Mouse (Mus musculus) cerebellum, adult 9-11 months (tissue): Measurements from ENCODE around the gene Nos1ap.

Experiments
- DNase-seq: peaks from one replicate; pipeline ENCODE4 v3.0.0; 2022

Gene Nos1ap

GRCm38 (mm10) chr1:170405152-170405551 lies 184.5 kb downstream of the Nos1ap start:
- no peak for DNase-seq

DNA sequence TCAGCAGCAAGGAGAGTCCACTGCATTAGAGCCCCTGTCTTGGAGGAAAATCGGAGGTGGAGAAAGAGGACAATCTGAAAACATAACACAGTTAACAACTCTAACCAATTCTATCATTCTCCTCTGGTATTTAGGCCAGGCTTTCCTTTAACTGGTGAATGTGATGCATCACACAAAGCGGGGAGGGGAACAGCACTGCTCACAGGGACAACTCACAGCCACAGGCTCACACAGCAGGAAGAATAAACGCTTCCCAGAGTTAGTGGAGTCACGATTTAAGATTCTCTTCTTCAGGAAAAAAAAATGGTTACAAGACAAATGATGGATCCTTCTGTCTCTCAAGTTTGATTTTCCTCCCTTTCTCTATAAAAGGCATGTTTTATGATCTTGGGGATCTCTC lies 187.0 kb downstream of the Nos1ap start:
- no peak for DNase-seq

DNA sequence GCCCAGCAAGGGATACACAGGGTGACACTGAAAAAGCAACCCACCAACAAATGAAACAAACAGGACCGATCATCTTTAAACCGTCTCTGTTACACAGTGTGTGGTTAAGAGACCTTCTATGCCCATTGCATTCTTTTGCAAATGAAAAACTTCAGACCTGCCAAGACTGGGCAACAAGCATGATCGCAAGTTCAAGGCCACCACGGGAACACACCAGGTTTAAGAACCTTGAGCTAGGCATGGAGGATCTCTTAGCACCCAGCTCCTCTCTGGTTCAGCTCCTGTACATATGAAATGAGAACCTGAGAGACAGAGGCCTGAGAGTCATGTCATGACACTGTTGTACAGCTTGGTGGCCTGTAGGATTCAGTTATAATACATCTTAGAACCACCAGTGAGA lies 190.8 kb downstream of the Nos1ap start:
- DNase-seq, result no peak

DNA sequence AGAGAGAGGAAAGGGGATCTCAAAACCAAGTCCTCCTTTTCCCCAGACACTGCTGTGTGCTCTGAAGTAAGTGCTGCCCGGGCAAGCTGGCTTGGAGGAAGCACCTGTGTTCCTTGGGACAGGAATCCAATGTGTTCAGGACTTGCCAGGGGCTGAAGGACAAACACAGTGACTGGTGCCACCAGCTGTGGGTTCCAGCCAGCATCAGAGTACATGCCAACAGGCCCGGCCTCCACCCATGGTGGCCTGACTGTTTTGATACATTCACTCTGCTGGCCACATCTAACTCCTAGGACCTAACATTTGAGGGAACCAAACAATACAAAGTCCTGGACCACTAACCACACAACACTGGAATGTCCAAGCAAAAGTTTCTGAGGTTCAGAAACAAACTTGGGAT lies 194.6 kb downstream of the Nos1ap start:
- no peak for DNase-seq

DNA sequence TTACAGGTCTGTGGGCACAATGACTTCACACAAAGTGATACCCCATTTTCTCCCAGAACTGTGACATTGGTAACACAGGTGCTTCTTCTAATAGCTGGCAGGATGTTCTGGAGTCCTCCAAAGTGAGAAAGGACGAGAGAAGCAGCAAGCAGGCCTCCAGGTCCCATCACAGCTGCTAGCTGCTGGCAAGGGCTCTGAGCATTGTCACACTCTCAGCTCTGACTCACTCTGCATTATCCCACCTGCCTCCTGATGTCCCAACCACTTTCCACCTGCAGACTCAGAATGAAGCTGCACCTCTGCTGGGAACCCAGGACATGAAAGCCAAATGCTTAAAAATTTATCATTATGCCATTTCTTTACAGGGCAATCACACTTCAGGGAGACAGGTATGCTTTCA lies 195.0 kb downstream of the Nos1ap start:
- DNase-seq, result no peak

DNA sequence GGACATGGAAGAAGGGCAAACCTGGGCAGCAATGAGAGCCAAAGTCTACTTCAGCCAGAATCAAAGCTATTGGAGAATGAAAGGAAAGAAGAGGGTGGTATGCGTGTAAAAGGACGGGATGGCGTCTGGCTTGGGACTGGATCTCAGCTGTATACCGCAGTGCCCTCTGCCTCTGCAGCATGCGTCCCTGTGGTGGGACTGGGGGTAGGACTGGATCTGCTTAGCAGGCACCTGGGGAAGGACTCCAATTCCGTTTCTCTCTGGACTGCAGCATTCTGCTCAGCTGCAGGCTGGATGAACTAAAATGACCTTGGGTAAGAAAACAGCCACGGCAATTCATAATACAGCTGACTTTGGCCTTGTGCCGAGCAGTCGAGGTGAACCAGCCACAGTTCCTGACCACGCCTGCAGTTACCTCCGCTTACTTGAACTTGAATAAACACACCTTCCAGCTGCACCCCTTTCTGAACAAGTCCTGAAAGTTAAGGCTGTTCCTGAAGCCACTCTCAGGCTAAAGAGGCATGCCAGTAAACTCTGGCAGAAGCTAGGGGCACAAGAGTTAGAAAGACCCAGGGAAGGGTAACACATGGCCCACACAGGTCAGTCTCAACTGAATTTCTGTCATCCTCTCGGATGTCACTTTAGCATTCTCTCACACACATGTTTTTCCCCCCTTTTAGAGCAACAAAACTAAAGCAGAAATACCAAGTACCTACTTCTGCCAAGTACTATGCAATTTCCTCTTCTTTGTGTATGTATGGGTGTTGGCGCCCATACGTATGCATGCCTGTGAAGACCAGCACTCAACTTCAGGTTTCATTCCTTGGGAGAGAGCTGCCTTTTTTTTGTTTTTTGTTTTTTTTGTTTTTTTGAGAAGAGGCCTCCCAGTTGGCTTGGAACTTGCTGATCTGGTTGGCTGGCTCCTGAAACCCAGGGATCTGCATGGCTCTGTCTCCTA lies 196.6 kb downstream of the Nos1ap start:
- DNase-seq, result no peak

GRCm38 (mm10) chr1:170387180-170387912 lies 202.3 kb downstream of the Nos1ap start:
- no peak for DNase-seq

- DNase-seq, result no peak
These were observed 204.2 kb downstream of the Nos1ap start for GRCm38 (mm10) chr1:170385416-170385815.

DNA sequence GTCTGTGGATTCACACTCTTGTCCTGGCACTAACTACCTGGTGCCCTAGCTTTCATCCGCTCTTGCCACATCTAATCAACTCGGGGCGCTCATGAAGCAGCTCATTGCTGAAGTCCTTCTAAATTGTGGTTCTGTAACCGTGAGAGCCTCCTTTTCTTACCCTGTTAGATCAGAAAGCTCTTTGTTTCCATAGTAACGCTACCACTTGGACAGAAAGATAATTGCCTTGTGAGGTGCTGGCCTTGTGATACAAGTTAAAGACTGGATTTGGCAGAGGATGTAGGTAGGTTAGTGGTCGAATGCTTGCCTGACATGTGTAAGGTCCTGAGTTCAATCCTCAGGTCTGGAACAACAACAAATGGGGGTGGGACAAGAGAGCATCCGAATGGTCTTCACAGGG lies 206.1 kb downstream of the Nos1ap start:
- DNase-seq, result no peak

DNA sequence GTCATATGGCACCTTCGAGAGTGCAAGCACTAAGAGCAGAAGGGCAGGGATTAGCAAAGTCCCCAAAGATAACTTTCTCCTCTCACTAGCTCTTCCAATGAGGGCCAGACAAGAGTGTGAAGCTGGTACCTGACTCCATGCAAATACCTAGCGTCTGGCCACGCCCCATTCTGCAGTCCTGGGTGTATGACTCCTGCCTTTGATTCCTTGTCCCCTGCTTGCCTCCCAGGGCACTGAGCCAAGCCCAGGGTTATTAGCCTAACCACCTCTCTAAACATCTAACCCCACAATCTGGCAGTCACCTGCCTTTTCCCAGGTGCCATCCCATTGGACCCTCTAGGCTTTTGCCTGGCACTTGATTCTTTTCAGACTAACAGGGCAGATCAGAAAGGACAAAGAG lies 208.2 kb downstream of the Nos1ap start:
- no peak for DNase-seq

- no peak for DNase-seq
These were observed 209.2 kb downstream of the Nos1ap start for GRCm38 (mm10) chr1:170380505-170380904.

DNA sequence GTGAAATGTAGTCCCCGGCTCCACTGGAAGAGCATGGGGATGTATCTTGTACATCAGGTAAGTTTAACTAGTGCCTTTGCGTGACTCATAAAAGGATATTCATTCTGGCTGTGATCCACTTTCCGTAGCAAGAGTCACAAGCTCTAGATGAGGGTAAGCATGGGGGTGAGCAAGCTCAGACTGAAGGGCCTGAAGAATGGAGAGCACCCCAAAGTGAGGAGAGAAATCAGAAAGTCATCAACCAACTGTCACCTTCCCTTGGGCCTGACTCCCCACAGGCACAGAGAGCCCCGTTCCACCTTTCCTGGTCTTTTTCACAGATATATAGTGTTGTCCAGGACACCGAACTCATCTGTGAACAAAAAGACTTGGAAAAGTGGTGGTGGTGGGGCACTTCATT lies 213.9 kb downstream of the Nos1ap start:
- no peak for DNase-seq

DNA sequence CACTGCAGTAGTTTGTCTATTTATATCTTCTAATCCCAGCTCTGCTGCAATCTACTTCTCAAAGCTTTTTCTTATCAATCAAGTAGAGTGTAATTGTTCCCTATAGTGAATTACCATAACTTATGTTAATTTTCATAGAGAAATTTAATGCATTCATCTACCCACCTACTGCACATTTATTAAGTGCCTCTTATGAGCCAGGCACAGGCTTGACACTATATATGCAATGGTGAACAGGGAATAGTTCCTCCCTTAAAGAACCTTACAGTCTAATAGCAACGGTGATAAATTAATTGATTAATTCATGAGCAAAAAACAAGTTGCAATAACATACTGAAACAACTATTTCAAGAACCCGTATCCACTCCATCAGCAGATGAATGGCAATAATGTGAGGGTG lies 215.9 kb downstream of the Nos1ap start:
- no peak for DNase-seq

DNA sequence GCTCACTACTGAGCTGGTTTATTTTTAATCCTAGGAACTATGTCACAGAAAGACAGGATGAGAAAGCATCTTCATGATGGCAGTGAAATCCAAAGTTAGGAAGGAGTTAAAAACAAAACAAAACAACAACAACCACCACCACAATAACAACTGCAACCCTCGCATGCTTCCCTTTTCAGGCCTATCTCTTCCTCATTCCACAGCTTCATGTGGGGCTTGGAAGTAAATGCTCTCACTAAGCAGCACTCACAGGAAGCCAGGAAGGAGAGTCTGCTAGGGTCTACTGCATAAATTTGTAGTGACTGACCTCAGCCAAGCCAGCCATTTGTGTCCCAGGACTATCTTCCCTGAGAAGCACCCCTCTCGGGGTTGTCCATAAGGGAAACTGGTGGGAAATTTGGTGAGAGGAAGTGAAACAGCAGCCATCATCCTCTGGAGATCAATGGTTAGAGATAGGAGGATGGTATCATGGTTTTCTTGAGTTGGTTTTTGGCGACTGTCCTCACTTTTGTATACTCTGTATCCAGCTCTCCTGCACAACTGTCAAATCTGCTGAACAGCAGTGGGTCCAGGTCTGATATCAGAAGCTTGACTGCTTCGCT lies 218.4 kb downstream of the Nos1ap start:
- no peak for DNase-seq

DNA sequence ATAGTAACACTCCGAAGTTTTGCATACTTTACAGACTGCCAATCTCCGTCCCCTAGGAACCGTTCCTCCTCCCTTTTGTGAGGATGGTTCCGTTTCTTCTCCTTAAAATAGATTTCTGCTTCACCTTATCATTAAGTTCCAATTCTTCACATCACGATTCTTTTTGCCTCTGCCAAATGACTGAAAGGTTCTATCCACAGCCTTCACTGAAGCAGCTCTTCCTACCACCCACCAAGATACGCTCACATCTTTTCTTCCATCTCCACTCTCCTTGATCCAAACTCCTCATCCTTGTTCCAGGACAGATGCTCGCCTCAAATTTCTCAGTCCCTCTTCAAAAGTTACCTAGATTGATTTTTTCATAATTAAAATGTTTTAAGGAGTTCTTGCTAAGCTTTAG lies 220.8 kb downstream of the Nos1ap start:
- no peak for DNase-seq

DNA sequence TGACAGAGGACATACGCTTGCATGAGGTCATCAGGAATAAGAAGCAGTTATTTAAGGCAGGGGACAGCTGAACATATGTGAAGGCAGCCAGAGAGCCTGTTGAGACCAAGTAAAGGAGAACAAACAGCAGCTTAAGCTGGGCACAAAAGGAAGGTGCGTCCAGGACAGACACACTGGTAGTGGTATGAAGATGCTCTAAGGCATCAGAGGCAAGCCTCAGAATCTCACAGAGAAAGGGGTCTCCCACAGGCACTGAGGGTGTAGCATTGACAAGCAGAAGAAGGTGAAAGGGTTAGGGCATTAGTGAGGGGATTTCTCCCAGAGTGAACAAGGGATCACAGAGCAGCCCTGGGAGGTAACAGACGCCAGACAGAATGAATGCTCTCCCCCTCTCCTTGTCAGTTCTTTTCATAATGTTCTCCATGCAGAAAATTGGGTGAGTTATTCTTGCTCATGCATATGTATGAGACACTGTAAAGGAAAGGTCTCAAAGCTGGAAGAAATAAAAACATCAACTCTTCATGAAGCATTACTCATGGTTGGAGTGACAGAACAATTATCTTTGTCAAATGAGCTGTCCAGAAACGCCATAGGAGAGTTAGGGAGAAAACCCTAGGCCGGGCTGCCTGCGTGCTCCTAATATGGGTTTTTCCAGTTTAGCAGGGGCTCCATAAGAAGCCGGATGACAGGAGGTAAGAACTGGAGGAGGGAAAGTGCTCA lies 222.5 kb downstream of the Nos1ap start:
- no peak for DNase-seq

DNA sequence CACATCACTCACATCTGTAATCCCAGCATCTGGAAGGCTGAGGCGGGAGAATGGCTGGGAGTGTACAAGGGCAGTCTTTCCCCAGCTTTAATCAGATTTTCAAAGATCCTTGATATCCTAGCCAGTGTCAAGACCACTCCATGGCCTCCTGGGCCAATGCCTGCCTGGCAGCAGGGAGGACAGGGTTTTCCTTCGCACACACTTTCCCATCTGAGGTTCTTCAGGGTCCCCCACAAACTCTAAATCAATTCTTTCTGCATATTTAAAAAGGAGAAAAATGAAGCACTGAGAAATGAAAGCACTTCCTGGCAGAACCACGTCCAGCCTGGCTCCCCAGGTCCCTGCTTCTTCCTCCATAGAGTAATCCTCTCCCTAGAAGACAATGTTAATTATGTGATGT lies 225.9 kb downstream of the Nos1ap start:
- no peak for DNase-seq

GRCm38 (mm10) chr1:170360183-170360915 lies 229.3 kb downstream of the Nos1ap start:
- no peak for DNase-seq

GRCm38 (mm10) chr1:170353335-170353734 lies 236.3 kb downstream of the Nos1ap start:
- no peak for DNase-seq

DNA sequence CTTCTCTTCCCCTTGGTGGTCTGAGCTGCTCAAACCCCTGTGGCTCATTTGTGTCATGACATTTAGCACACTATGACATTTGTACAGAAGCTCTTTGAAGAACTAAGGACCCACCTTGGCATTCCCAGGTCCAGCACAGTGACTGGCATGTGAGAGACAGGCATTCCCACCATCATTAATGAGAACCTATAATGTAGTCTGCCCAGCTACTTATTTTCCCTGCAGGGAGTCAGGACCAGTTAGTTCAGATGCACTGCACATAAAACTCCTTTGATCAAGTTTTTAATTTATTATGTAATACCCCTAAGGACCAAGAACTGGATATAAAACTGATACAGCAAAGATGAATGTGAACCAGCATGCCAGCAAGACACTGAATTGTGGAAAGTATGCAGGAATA lies 238.6 kb downstream of the Nos1ap start:
- DNase-seq, result no peak

GRCm38 (mm10) chr1:170346266-170346665 lies 243.4 kb downstream of the Nos1ap start:
- DNase-seq, result no peak

DNA sequence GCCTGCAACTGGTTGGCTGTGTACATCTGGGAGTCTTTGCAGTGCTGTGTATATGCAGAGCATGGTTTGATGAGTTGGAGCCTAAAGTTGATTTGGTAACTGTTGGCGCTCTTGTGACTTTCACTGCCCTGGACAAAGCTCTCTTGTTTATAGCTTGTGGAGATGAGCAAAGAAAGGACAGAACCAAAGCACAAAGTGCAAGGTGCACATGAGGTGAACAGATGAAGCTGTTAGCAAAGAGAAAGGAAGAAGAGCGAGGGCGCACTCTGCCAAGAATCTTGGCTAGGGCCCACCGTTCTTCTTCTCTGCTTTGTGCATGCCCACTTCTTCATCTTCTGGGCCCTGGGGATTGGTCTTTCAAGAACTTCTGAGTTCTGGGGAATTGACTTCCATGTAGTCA lies 245.8 kb downstream of the Nos1ap start:
- DNase-seq, result no peak
